Mouse (Mus musculus): ENCODE data around the gene Zbtb20. TPM values are rescaled to one million over a fixed set of nuclear protein-coding genes. Genes with fewer than 3 reads are reported as not detected.
A peak's percentile ranks its signal among the peaks of the same experiment; 100 is the strongest.

Gene Zbtb20
- polyA plus RNA-seq, 1 experiment = 5.9 TPM

GRCm38 (mm10) chr16:43607086-43607485, 731.4 kb downstream of the Zbtb20 start:
- peaks cover 11% of the 10 kb centered on the region for H3K4me1 ChIP-seq (ENCODE audit: control insufficient read depth, insufficient read depth, low read length)
- H3K36me3 ChIP-seq (ENCODE audit: control insufficient read depth, insufficient read depth, low read length) = no peaks in the 10 kb centered on the region
- H3K4me3 ChIP-seq (ENCODE audit: control insufficient read depth, low read depth, low read length) = no peak overlapping the region
- no peaks in the 10 kb centered on the region for H3K27me3 ChIP-seq (ENCODE audit: control insufficient read depth, insufficient read depth, low read length)
- TF ChIP-seq POLR2A (IDR thresholded peaks at IDR 0.05; ENCODE audit: control insufficient read depth, low read depth, low read length) (no peak), CTCF (IDR thresholded peaks at IDR 0.05; ENCODE audit: control insufficient read depth, insufficient read depth, insufficient replicate concordance, low read depth, low read length) (no peak)
- no peak overlapping the region for H3K27ac ChIP-seq (ENCODE audit: control insufficient read depth, insufficient read depth, low read depth, low read length)

GRCm38 (mm10) chr16:43608066-43608465, 732.4 kb downstream of the Zbtb20 start:
- Histone ChIP-seq H3K4me1 (ENCODE audit: control insufficient read depth, insufficient read depth, low read length) (peaks cover 11% of the 10 kb centered on the region), H3K27ac (ENCODE audit: control insufficient read depth, insufficient read depth, low read depth, low read length) (no peak overlapping the region), H3K36me3 (ENCODE audit: control insufficient read depth, insufficient read depth, low read length) (no peaks in the 10 kb centered on the region), H3K4me3 (ENCODE audit: control insufficient read depth, low read depth, low read length) (no peak overlapping the region), H3K27me3 (ENCODE audit: control insufficient read depth, insufficient read depth, low read length) (no peaks in the 10 kb centered on the region)
- TF ChIP-seq CTCF (IDR thresholded peaks at IDR 0.05; ENCODE audit: control insufficient read depth, insufficient read depth, insufficient replicate concordance, low read depth, low read length) = no peak
- no peak for TF ChIP-seq POLR2A (IDR thresholded peaks at IDR 0.05; ENCODE audit: control insufficient read depth, low read depth, low read length)

- no peak for TF ChIP-seq CTCF (IDR thresholded peaks at IDR 0.05; ENCODE audit: control insufficient read depth, insufficient read depth, insufficient replicate concordance, low read depth, low read length)
- TF ChIP-seq POLR2A (IDR thresholded peaks at IDR 0.05; ENCODE audit: control insufficient read depth, low read depth, low read length) = no peak
- Histone ChIP-seq H3K27ac (ENCODE audit: control insufficient read depth, insufficient read depth, low read depth, low read length) (no peak overlapping the region), H3K36me3 (ENCODE audit: control insufficient read depth, insufficient read depth, low read length) (no peaks in the 10 kb centered on the region), H3K27me3 (ENCODE audit: control insufficient read depth, insufficient read depth, low read length) (no peaks in the 10 kb centered on the region), H3K4me3 (ENCODE audit: control insufficient read depth, low read depth, low read length) (no peak overlapping the region), H3K4me1 (ENCODE audit: control insufficient read depth, insufficient read depth, low read length) (peaks cover 11% of the 10 kb centered on the region)
Observed at GRCm38 (mm10) chr16:43610375-43610774, 734.7 kb downstream of the Zbtb20 start.

- no peak for TF ChIP-seq POLR2A (IDR thresholded peaks at IDR 0.05; ENCODE audit: control insufficient read depth, low read depth, low read length)
- TF ChIP-seq CTCF (IDR thresholded peaks at IDR 0.05; ENCODE audit: control insufficient read depth, insufficient read depth, insufficient replicate concordance, low read depth, low read length) = no peak
- no peaks in the 10 kb centered on the region for H3K27me3 ChIP-seq (ENCODE audit: control insufficient read depth, insufficient read depth, low read length)
- H3K36me3 ChIP-seq (ENCODE audit: control insufficient read depth, insufficient read depth, low read length) = no peaks in the 10 kb centered on the region
- no peak overlapping the region for H3K4me3 ChIP-seq (ENCODE audit: control insufficient read depth, low read depth, low read length)
- no peak overlapping the region for H3K27ac ChIP-seq (ENCODE audit: control insufficient read depth, insufficient read depth, low read depth, low read length)
- no peaks in the 10 kb centered on the region for H3K4me1 ChIP-seq (ENCODE audit: control insufficient read depth, insufficient read depth, low read length)
Observed at GRCm38 (mm10) chr16:43616348-43616747, 740.7 kb downstream of the Zbtb20 start.

GRCm38 (mm10) chr16:43617346-43617745, 741.7 kb downstream of the Zbtb20 start:
- H3K27ac ChIP-seq (ENCODE audit: control insufficient read depth, insufficient read depth, low read depth, low read length) = no peak overlapping the region
- no peak for TF ChIP-seq CTCF (IDR thresholded peaks at IDR 0.05; ENCODE audit: control insufficient read depth, insufficient read depth, insufficient replicate concordance, low read depth, low read length)
- no peak for TF ChIP-seq POLR2A (IDR thresholded peaks at IDR 0.05; ENCODE audit: control insufficient read depth, low read depth, low read length)
- H3K4me3 ChIP-seq (ENCODE audit: control insufficient read depth, low read depth, low read length) = no peak overlapping the region
- H3K36me3 ChIP-seq (ENCODE audit: control insufficient read depth, insufficient read depth, low read length) = no peaks in the 10 kb centered on the region
- no peaks in the 10 kb centered on the region for H3K27me3 ChIP-seq (ENCODE audit: control insufficient read depth, insufficient read depth, low read length)
- no peaks in the 10 kb centered on the region for H3K4me1 ChIP-seq (ENCODE audit: control insufficient read depth, insufficient read depth, low read length)

- Histone ChIP-seq H3K4me3 (ENCODE audit: control insufficient read depth, low read depth, low read length) (peak overlapping the region; percentile 26; the same call in 1 of the 2 replicates), H3K36me3 (ENCODE audit: control insufficient read depth, insufficient read depth, low read length) (no peaks in the 10 kb centered on the region), H3K27me3 (ENCODE audit: control insufficient read depth, insufficient read depth, low read length) (no peaks in the 10 kb centered on the region), H3K4me1 (ENCODE audit: control insufficient read depth, insufficient read depth, low read length) (no peaks in the 10 kb centered on the region), H3K27ac (ENCODE audit: control insufficient read depth, insufficient read depth, low read depth, low read length) (no peak overlapping the region)
- TF ChIP-seq CTCF (IDR thresholded peaks at IDR 0.05; ENCODE audit: control insufficient read depth, insufficient read depth, insufficient replicate concordance, low read depth, low read length) (no peak), POLR2A (IDR thresholded peaks at IDR 0.05; ENCODE audit: control insufficient read depth, low read depth, low read length) (no peak)
Observed at GRCm38 (mm10) chr16:43618286-43618685, 742.6 kb downstream of the Zbtb20 start.

- Histone ChIP-seq H3K27ac (ENCODE audit: control insufficient read depth, insufficient read depth, low read depth, low read length) (no peak overlapping the region), H3K4me3 (ENCODE audit: control insufficient read depth, low read depth, low read length) (no peak overlapping the region), H3K27me3 (ENCODE audit: control insufficient read depth, insufficient read depth, low read length) (no peaks in the 10 kb centered on the region), H3K36me3 (ENCODE audit: control insufficient read depth, insufficient read depth, low read length) (no peaks in the 10 kb centered on the region), H3K4me1 (ENCODE audit: control insufficient read depth, insufficient read depth, low read length) (no peaks in the 10 kb centered on the region)
- TF ChIP-seq CTCF (IDR thresholded peaks at IDR 0.05; ENCODE audit: control insufficient read depth, insufficient read depth, insufficient replicate concordance, low read depth, low read length) (no peak), POLR2A (IDR thresholded peaks at IDR 0.05; ENCODE audit: control insufficient read depth, low read depth, low read length) (no peak)
Observed at GRCm38 (mm10) chr16:43619277-43619676, 743.6 kb downstream of the Zbtb20 start.

- Histone ChIP-seq H3K36me3 (ENCODE audit: control insufficient read depth, insufficient read depth, low read length) (no peaks in the 10 kb centered on the region), H3K4me3 (ENCODE audit: control insufficient read depth, low read depth, low read length) (no peak overlapping the region), H3K4me1 (ENCODE audit: control insufficient read depth, insufficient read depth, low read length) (no peaks in the 10 kb centered on the region), H3K27ac (ENCODE audit: control insufficient read depth, insufficient read depth, low read depth, low read length) (no peak overlapping the region), H3K27me3 (ENCODE audit: control insufficient read depth, insufficient read depth, low read length) (no peaks in the 10 kb centered on the region)
- TF ChIP-seq CTCF (IDR thresholded peaks at IDR 0.05; ENCODE audit: control insufficient read depth, insufficient read depth, insufficient replicate concordance, low read depth, low read length) (no peak), POLR2A (IDR thresholded peaks at IDR 0.05; ENCODE audit: control insufficient read depth, low read depth, low read length) (no peak)
Observed at GRCm38 (mm10) chr16:43620359-43620758, 744.7 kb downstream of the Zbtb20 start.
